Mouse (Mus musculus) heart, embryonic 12.5 days (tissue): ENCODE data around the gene Galntl6. TPM values are rescaled to one million over a fixed set of nuclear protein-coding genes. Genes with fewer than 3 reads are reported as not detected.
"Not testable (repeated sequence)": the region's sequence is repeated elsewhere in the genome, so short reads cannot be mapped to it uniquely, and the experiment has no call there.

Source experiments
- ATAC-seq: fragments of 200-750 bp; cut with Nextera tagmentation; 2 replicates; pipeline ENCODE4 v1.8.0; 2017; ENCODE audit warnings: moderate TSS enrichment, moderate library complexity; ENCODE audit not compliant: insufficient number of reproducible peaks, low FRiP score
- H3K27ac ChIP-seq: fragments of 300-500 bp; sonication (generic); 2 replicates; pipeline ENCODE4 v1.5.1; 2016; ENCODE audit warnings: mild to moderate bottlenecking, moderate library complexity; ENCODE audit not compliant: poor library complexity, severe bottlenecking
- H3K27me3 ChIP-seq: fragments of 300-500 bp; sonication (generic); replicated peaks from 2 replicates; pipeline ENCODE4 v1.6.1; 2016; ENCODE audit warnings: mild to moderate bottlenecking, moderate library complexity
- H3K36me3 ChIP-seq: fragments of 300-500 bp; sonication (generic); 2 replicates; pipeline ENCODE4 v1.6.1; 2016; ENCODE audit warnings: mild to moderate bottlenecking, moderate library complexity
- H3K4me1 ChIP-seq: fragments of 300-500 bp; sonication (generic); replicated peaks from 2 replicates; pipeline ENCODE4 v1.6.1; 2016; ENCODE audit warnings: mild to moderate bottlenecking
- H3K4me2 ChIP-seq: fragments of 300-500 bp; sonication (generic); 2 replicates; pipeline ENCODE4 v1.6.1; 2016; ENCODE audit warnings: mild to moderate bottlenecking, moderate library complexity
- H3K4me3 ChIP-seq: fragments of 300-500 bp; sonication (generic); 2 replicates; pipeline ENCODE4 v1.5.1; 2016; ENCODE audit warnings: mild to moderate bottlenecking
- H3K9ac ChIP-seq: fragments of 300-500 bp; sonication (generic); 2 replicates; pipeline ENCODE4 v1.6.1; 2016; ENCODE audit warnings: mild to moderate bottlenecking, moderate library complexity
- H3K9me3 ChIP-seq: fragments of 300-500 bp; sonication (generic); replicated peaks from 2 replicates; pipeline ENCODE4 v1.6.1; 2016; ENCODE audit warnings: mild to moderate bottlenecking, moderate library complexity
- WGBS: fragments of 180-500 bp; shearing (Covaris S2); methylation state at CpG from one replicate; pipeline ENCODE4 v1.1.7; 2016; 5-methylcytosine and 5-hydroxymethylcytosine counted together
- polyA plus RNA-seq: library from polyadenylated mRNA; unstranded; fragments of >200 nt; fragmentation: Nextera tagmentation; extraction: Ambion mirVana; gene quantifications from 2 replicates; pipeline ENCODE4 v1.2.1, GENCODE M21; 2016

Galntl6 gene
- polyA plus RNA-seq, 1 experiment from 2014 or later = 0.08 TPM

GRCm38 (mm10) chr8:57765726-57766351 is 1146.6 kb downstream of the Galntl6 start:
- H3K4me2 ChIP-seq = peak overlapping the region; percentile 60
- WGBS = 13% methylated on average over 13 of the region's 13 CpGs
- H3K9me3 ChIP-seq = no peaks in the 10 kb centered on the region
- H3K4me1 ChIP-seq = 0 out of 2 replicates have a peak, but pooled peaks cover 3% of the 10 kb centered on the region
- H3K27me3 ChIP-seq = no peaks in the 10 kb centered on the region
- H3K9ac ChIP-seq = no peak overlapping the region
- ATAC-seq = no peak
- peak overlapping the region; percentile 25 for H3K4me3 ChIP-seq
- no peaks in the 10 kb centered on the region for H3K36me3 ChIP-seq
- no peak overlapping the region for H3K27ac ChIP-seq

- 90% methylated on average over 4 of the region's 4 CpGs for WGBS
- H3K4me2 ChIP-seq = no peak overlapping the region
- no peak overlapping the region for H3K9ac ChIP-seq
- no peak overlapping the region for H3K4me3 ChIP-seq
- H3K27ac ChIP-seq = no peak overlapping the region
- 0 out of 2 replicates have a peak, but pooled peaks cover 3% of the 10 kb centered on the region for H3K4me1 ChIP-seq
- no peaks in the 10 kb centered on the region for H3K27me3 ChIP-seq
- ATAC-seq = no peak
- H3K36me3 ChIP-seq = no peaks in the 10 kb centered on the region
- no peaks in the 10 kb centered on the region for H3K9me3 ChIP-seq
These were observed 1147.2 kb downstream of the Galntl6 start for GRCm38 (mm10) chr8:57765192-57765591.

- not testable (repeated sequence) for H3K9me3 ChIP-seq, H3K4me2 ChIP-seq, H3K4me3 ChIP-seq, H3K27me3 ChIP-seq, H3K9ac ChIP-seq, H3K27ac ChIP-seq, H3K4me1 ChIP-seq, H3K36me3 ChIP-seq, ATAC-seq
- WGBS = 61% methylated on average over 2 of the region's 2 CpGs
These were observed 1149.8 kb downstream of the Galntl6 start for GRCm38 (mm10) chr8:57762622-57763021.

DNA sequence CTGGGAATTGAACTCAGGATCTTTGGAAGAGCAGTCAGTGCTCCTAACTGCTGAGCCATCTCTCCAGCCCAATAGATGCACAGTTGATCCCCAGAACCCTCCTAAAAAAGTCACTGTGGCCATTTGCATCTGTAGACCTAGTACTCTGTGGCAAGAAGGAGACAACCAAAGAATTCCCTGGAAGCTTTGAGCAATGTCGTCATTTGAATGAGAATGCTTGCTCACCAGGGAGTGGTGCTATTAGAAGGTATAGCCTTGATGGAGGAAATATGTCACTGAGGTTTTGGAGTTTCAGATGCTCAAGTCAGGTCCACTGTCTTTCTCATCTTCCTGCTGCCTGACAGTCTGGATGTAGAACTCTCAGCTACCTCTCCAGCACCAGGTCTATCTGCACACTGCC is 1151.5 kb downstream of the Galntl6 start:
- Histone ChIP-seq H3K4me2 (no peak overlapping the region), H3K36me3 (no peaks in the 10 kb centered on the region), H3K27me3 (no peaks in the 10 kb centered on the region), H3K4me3 (no peak overlapping the region), H3K9ac (no peak overlapping the region), H3K9me3 (no peaks in the 10 kb centered on the region), H3K4me1 (no peaks in the 10 kb centered on the region), H3K27ac (no peak overlapping the region)
- ATAC-seq = no peak
- 69% methylated on average over 1 of the region's 1 CpGs for WGBS

- H3K4me1 ChIP-seq = no peaks in the 10 kb centered on the region
- no peak overlapping the region for H3K27ac ChIP-seq
- no peak for ATAC-seq
- no peak overlapping the region for H3K9ac ChIP-seq
- H3K4me2 ChIP-seq = no peak overlapping the region
- no peak overlapping the region for H3K4me3 ChIP-seq
- no peaks in the 10 kb centered on the region for H3K36me3 ChIP-seq
- no peaks in the 10 kb centered on the region for H3K27me3 ChIP-seq
- H3K9me3 ChIP-seq = no peaks in the 10 kb centered on the region
These were observed 1153.6 kb downstream of the Galntl6 start for GRCm38 (mm10) chr8:57758857-57759256.

DNA sequence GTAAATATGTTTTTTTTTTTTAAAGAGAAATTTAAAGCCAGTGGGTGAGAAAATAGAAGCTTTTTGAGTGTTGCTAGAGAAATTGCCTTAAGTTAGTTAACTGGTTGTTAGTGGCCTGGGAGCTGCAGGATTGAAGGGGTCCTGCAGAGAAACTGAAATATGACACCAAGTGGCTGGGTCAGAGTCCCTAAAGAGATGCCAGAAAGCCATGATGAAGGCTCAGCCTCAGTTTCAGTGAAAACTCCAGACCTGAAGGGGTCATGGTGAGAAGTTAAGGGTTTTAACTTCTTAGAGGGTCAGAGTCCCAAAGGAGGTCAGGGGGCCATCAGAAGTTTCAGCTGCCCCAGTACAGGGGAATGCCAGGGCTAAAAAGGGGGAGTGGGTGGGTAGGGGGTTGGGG is 1155.0 kb downstream of the Galntl6 start:
- Histone ChIP-seq H3K27ac (no peak overlapping the region), H3K4me2 (no peak overlapping the region), H3K4me1 (no peaks in the 10 kb centered on the region), H3K4me3 (no peak overlapping the region), H3K36me3 (no peaks in the 10 kb centered on the region), H3K27me3 (no peaks in the 10 kb centered on the region), H3K9me3 (no peaks in the 10 kb centered on the region), H3K9ac (no peak overlapping the region)
- ATAC-seq = no peak

DNA sequence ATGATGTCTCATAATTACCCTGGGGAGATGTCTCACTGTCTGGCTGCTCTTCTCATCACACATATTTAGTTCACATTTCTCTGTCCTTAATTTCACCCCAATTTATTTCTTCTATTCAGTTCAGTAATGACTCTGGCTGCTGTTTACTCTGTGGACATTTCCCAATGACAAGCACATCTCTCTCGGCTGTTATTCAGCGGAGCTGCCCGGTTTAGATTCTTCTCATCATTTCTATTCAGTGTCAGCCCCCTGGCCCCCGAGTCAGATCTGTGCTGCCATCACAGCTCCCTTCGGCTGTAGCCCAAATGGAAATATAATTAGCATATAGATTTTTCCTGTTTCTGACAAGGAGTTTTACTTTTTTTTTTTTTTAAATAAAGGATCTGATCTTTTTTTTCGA is 1158.4 kb downstream of the Galntl6 start:
- Histone ChIP-seq H3K4me2 (no peak overlapping the region), H3K4me1 (no peaks in the 10 kb centered on the region), H3K27ac (no peak overlapping the region), H3K36me3 (no peaks in the 10 kb centered on the region), H3K27me3 (no peaks in the 10 kb centered on the region), H3K4me3 (no peak overlapping the region), H3K9ac (no peak overlapping the region), H3K9me3 (no peaks in the 10 kb centered on the region)
- ATAC-seq = no peak
- 71% methylated on average over 6 of the region's 6 CpGs for WGBS

DNA sequence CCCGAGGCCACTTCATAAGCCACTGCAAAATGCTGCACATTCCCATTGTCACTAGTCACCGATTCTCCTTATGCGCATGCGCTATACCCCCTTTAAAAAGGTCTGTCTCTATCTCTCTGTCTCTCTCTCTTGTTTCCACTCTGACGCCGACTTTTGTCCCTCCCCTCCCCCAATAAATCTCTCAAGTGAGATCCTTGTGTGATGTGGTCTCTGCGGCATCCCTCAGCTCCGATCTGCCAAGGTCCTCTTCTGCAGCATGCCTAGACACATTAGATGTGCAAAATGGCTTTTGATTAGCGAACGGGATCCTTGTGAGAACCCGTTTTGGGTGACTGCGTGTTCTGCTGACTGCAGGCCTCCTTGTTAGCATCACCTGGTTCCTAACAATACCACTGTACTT is 1168.8 kb downstream of the Galntl6 start:
- Histone ChIP-seq H3K9ac (no peak overlapping the region), H3K4me3 (no peak overlapping the region), H3K4me1 (no peaks in the 10 kb centered on the region), H3K9me3 (no peaks in the 10 kb centered on the region), H3K36me3 (no peaks in the 10 kb centered on the region), H3K4me2 (no peak overlapping the region), H3K27me3 (no peaks in the 10 kb centered on the region), H3K27ac (no peak overlapping the region)
- 81% methylated on average over 12 of the region's 12 CpGs for WGBS
- ATAC-seq = no peak

GRCm38 (mm10) chr8:57741983-57742382 is 1170.5 kb downstream of the Galntl6 start:
- H3K4me1 ChIP-seq = no peaks in the 10 kb centered on the region
- WGBS = 60% methylated on average over 6 of the region's 6 CpGs

DNA sequence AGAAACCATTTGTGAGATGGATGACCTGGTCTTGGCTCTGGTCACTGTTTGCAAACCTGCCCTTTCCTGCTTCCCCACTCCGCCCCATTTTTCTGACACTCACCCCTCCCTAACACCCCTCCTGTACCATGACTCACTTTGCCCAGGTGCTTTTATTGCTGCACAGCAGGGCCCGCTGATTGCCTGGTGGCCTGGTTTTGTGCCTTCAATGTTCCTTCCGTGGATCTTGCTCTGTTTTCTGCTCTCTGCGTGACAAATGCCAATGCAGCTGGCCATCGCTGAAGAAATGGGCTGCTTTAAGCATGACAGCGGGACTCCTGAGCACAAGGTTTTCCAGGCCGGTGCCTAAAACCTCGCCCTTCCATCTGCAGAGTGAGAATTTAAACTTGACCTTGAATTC is 1171.1 kb downstream of the Galntl6 start:
- Histone ChIP-seq H3K9me3 (no peaks in the 10 kb centered on the region), H3K4me1 (no peaks in the 10 kb centered on the region), H3K4me3 (no peak overlapping the region), H3K4me2 (no peak overlapping the region), H3K36me3 (no peaks in the 10 kb centered on the region), H3K27ac (no peak overlapping the region), H3K27me3 (no peaks in the 10 kb centered on the region), H3K9ac (no peak overlapping the region)
- 67% methylated on average over 8 of the region's 8 CpGs for WGBS
- ATAC-seq = no peak

More at GRCm38 (mm10) chr8:57741983-57742382, 1170.5 kb downstream of the Galntl6 start:
- Histone ChIP-seq H3K36me3 (no peaks in the 10 kb centered on the region), H3K4me2 (no peak overlapping the region), H3K4me3 (no peak overlapping the region), H3K9ac (no peak overlapping the region), H3K27me3 (no peaks in the 10 kb centered on the region), H3K27ac (no peak overlapping the region), H3K9me3 (no peaks in the 10 kb centered on the region)
- ATAC-seq = no peak

- Histone ChIP-seq H3K4me2 (no peak overlapping the region), H3K36me3 (no peaks in the 10 kb centered on the region), H3K27me3 (no peaks in the 10 kb centered on the region), H3K4me3 (no peak overlapping the region), H3K9ac (no peak overlapping the region), H3K4me1 (no peaks in the 10 kb centered on the region), H3K27ac (no peak overlapping the region), H3K9me3 (no peaks in the 10 kb centered on the region)
- ATAC-seq = no peak
- WGBS = 73% methylated on average over 4 of the region's 4 CpGs
These were observed 1175.2 kb downstream of the Galntl6 start for GRCm38 (mm10) chr8:57737281-57737680.

- ATAC-seq = no peak
- H3K27me3 ChIP-seq = no peaks in the 10 kb centered on the region
- no peak overlapping the region for H3K4me3 ChIP-seq
- H3K9me3 ChIP-seq = no peaks in the 10 kb centered on the region
- H3K4me1 ChIP-seq = no peaks in the 10 kb centered on the region
- H3K27ac ChIP-seq = no peak overlapping the region
- 34% methylated on average over 2 of the region's 2 CpGs for WGBS
- H3K36me3 ChIP-seq = no peaks in the 10 kb centered on the region
- no peak overlapping the region for H3K9ac ChIP-seq
- H3K4me2 ChIP-seq = no peak overlapping the region
These were observed 1179.6 kb downstream of the Galntl6 start for GRCm38 (mm10) chr8:57732795-57733194.
